In genomic region chr12:113215667-113216346, GRCm38 (mm10) we compare ENCODE assay signal across 8 mouse cellular contexts. TPM values are rescaled to one million over a fixed set of nuclear protein-coding genes. Genes with fewer than 3 reads are reported as not detected.
DNase-seq lines count a peak whose midpoint lies in the region; ATAC-seq and TF ChIP-seq lines count a peak whose summit lies in the region.

No protein-coding gene starts in this region.

- WGBS in forebrain, embryonic 14.5 days: 14% methylated on average over 6 of the region's 6 CpGs
- 13% methylated on average over 6 of the region's 6 CpGs for WGBS in hindbrain, embryonic 12.5 days
- WGBS in midbrain, embryonic 13.5 days: 17% methylated on average over 6 of the region's 6 CpGs
- 17% methylated on average over 6 of the region's 6 CpGs for WGBS in spleen, adult 2 months

- H3K9ac ChIP-seq in forebrain, embryonic 14.5 days (ENCODE audit: low read length): no peak overlapping the region
- no peak overlapping the region for H3K9ac ChIP-seq in hindbrain, embryonic 12.5 days
- H3K9ac ChIP-seq in midbrain, embryonic 13.5 days (replicated peaks): no peak overlapping the region

- H3K4me1 ChIP-seq in forebrain, embryonic 14.5 days (ENCODE audit: control insufficient read depth, insufficient read depth, low read length): no peaks in the 10 kb centered on the region
- no peaks in the 10 kb centered on the region for H3K4me1 ChIP-seq in hindbrain, embryonic 12.5 days
- no peaks in the 10 kb centered on the region for H3K4me1 ChIP-seq in midbrain, embryonic 13.5 days (replicated peaks)
- no peaks in the 10 kb centered on the region for H3K4me1 ChIP-seq in spleen, adult 2 months (ENCODE audit: control insufficient read depth, insufficient read depth, insufficient read length)

- no peak for TF ChIP-seq POLR2A in spleen, adult 2 months (IDR thresholded peaks at IDR 0.05; ENCODE audit: low read depth, low read length)

- DNase-seq in adrenal gland, adult (ENCODE audit: inconsistent age in 2 of 2, low spot score in 1 of 2): peak; percentile 78 to 90
- DNase-seq in adrenal gland, adult 8-10 months: no peak
- peak; percentile 61 for DNase-seq in brain, adult 2 months (ENCODE audit: low read depth, low spot score)
- DNase-seq in forebrain, embryonic 14.5 days (ENCODE audit: low spot score): peak; percentile 63
- peak; percentile 43 to 61 for DNase-seq in left cerebral cortex, postnatal 36 days (ENCODE audit: low spot score in 2 of 2)
- peak; percentile 35 to 69 for DNase-seq in spleen, adult 2 months (ENCODE audit: low read depth in 1 of 2, low spot score in 2 of 2)

- H3K36me3 ChIP-seq in forebrain, embryonic 14.5 days (ENCODE audit: control insufficient read depth, insufficient read depth, low read length): no peaks in the 10 kb centered on the region
- H3K36me3 ChIP-seq in hindbrain, embryonic 12.5 days: no peaks in the 10 kb centered on the region
- H3K36me3 ChIP-seq in midbrain, embryonic 13.5 days: no peaks in the 10 kb centered on the region
- H3K36me3 ChIP-seq in spleen, adult 2 months (ENCODE audit: control insufficient read depth, insufficient read depth, low read length): no peaks in the 10 kb centered on the region

- peak; percentile 87 for TF ChIP-seq CTCF in spleen, adult 2 months (IDR thresholded peaks at IDR 0.05; ENCODE audit: extremely low read depth, insufficient read depth, insufficient read length, insufficient replicate concordance)

- H3K9me3 ChIP-seq in forebrain, embryonic 14.5 days (replicated peaks; ENCODE audit: control insufficient read depth, low read length): no peaks in the 10 kb centered on the region
- no peaks in the 10 kb centered on the region for H3K9me3 ChIP-seq in hindbrain, embryonic 12.5 days (replicated peaks)
- H3K9me3 ChIP-seq in midbrain, embryonic 13.5 days: no peaks in the 10 kb centered on the region

- peak; percentile 35 for ATAC-seq in forebrain, embryonic 14.5 days
- ATAC-seq in hindbrain, embryonic 12.5 days (ENCODE audit: low FRiP score): peak; percentile 41
- ATAC-seq in midbrain, embryonic 13.5 days: peak; percentile 46

- no peak overlapping the region for H3K27ac ChIP-seq in forebrain, embryonic 14.5 days (ENCODE audit: low read depth, low read length)
- H3K27ac ChIP-seq in hindbrain, embryonic 12.5 days: no peak overlapping the region
- H3K27ac ChIP-seq in midbrain, embryonic 13.5 days: no peak overlapping the region
- no peak overlapping the region for H3K27ac ChIP-seq in spleen, adult 2 months (ENCODE audit: insufficient read depth, low read length)

- no peak overlapping the region for H3K4me3 ChIP-seq in forebrain, embryonic 14.5 days (ENCODE audit: low read depth, low read length)
- no peak overlapping the region for H3K4me3 ChIP-seq in hindbrain, embryonic 12.5 days
- no peak overlapping the region for H3K4me3 ChIP-seq in midbrain, embryonic 13.5 days (replicated peaks)
- no peak overlapping the region for H3K4me3 ChIP-seq in spleen, adult 2 months (ENCODE audit: extremely low read depth, insufficient read depth, insufficient read length)

- H3K4me2 ChIP-seq in forebrain, embryonic 14.5 days (ENCODE audit: low read length): no peak overlapping the region
- H3K4me2 ChIP-seq in hindbrain, embryonic 12.5 days (replicated peaks): no peak overlapping the region
- no peak overlapping the region for H3K4me2 ChIP-seq in midbrain, embryonic 13.5 days (replicated peaks)

- no peaks in the 10 kb centered on the region for H3K27me3 ChIP-seq in forebrain, embryonic 14.5 days (replicated peaks; ENCODE audit: control insufficient read depth, insufficient read depth, low read length)
- H3K27me3 ChIP-seq in hindbrain, embryonic 12.5 days: no peaks in the 10 kb centered on the region
- H3K27me3 ChIP-seq in midbrain, embryonic 13.5 days: no peaks in the 10 kb centered on the region
- no peaks in the 10 kb centered on the region for H3K27me3 ChIP-seq in spleen, adult 2 months (ENCODE audit: control insufficient read depth, insufficient read depth, low read length)

- intact Hi-C loops in left cerebral cortex, postnatal 36 days (cut with DNase I): loop anchor here (10.0 kb wide), 1 partner anchor 769 kb away; no protein-coding TSS in a partner anchor

RNA-seq across cellular contexts. Expression of gene Tmem121, which starts 30.1 kb away (rescaled TPM):
- total RNA-seq in adrenal gland, adult 8-10 months (2022): 10 to 100 TPM in 2 of 4 experiments, 1 to 10 TPM in 2; 5.1 to 13.1 (median 8.4) TPM
- polyA plus RNA-seq in forebrain, embryonic 14.5 days (2014; fragmentation: Nextera tagmentation; extraction: Ambion mirVana): 28.9 and 31.5 TPM in 2 replicates
- polyA plus RNA-seq in hindbrain, embryonic 12.5 days (2016; fragmentation: Nextera tagmentation; extraction: Ambion mirVana): 22.9 and 23.2 TPM in 2 replicates
- 10 to 100 TPM; 24.9 to 31.1 TPM for total RNA-seq in left cerebral cortex, postnatal 36 days (2021)
- polyA plus RNA-seq in midbrain, embryonic 13.5 days (2015; fragmentation: Nextera tagmentation; extraction: Ambion mirVana): 24.7 and 30.2 TPM in 2 replicates
- polyA plus RNA-seq in spleen, adult 2 months (2012; rRNA removed): 1.7 and 2.1 TPM in 2 replicates

RNA-seq across cellular contexts. Expression of gene Tedc1, which starts 59.6 kb away (rescaled TPM):
- 1 to 10 TPM in 3 of 4 experiments, under 1 TPM in 1; 0.87 to 1.8 (median 1.5) TPM for total RNA-seq in adrenal gland, adult 8-10 months (2022)
- polyA plus RNA-seq in forebrain, embryonic 14.5 days (2014; fragmentation: Nextera tagmentation; extraction: Ambion mirVana): 9.5 and 10.2 TPM in 2 replicates
- 34.1 and 38.5 TPM in 2 replicates for polyA plus RNA-seq in hindbrain, embryonic 12.5 days (2016; fragmentation: Nextera tagmentation; extraction: Ambion mirVana)
- total RNA-seq in left cerebral cortex, postnatal 36 days (2021): 1 to 10 TPM; 1.5 to 2.1 TPM
- 21.3 and 21.6 TPM in 2 replicates for polyA plus RNA-seq in midbrain, embryonic 13.5 days (2015; fragmentation: Nextera tagmentation; extraction: Ambion mirVana)
- 16.8 and 23.2 TPM in 2 replicates for polyA plus RNA-seq in spleen, adult 2 months (2012; rRNA removed)
